Mouse (Mus musculus) thymus, postnatal 25 days (tissue): ENCODE measurements around the gene Vash2.
"Not testable (repeated sequence)": the region's sequence is repeated elsewhere in the genome, so short reads cannot be mapped to it uniquely, and the experiment has no call there.

ENCODE experiments used
- DNase-seq: peaks from one replicate; pipeline ENCODE4 v3.0.0; 2022

Gene Vash2

DNA sequence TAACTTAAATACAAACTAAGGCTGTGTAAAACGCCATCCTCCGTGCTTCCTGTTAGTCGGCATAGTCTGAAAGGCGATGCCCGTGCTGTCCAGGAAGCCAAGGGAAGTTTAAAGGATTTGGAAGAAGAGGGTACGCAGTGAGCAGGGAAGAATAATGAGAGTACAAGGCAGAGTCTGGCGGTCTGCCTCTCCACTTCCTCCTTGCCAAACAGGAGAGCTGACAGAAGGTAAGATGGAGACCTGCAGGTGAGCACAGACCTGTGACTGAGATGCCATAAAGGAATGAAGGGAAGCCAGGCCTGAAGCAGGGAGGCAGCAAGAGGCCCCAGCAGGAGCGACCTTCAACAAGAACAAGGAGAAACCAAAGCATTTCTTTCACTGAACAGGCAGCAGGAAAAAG, 4.9 kb downstream of the Vash2 start:
- DNase-seq: no peak

DNA sequence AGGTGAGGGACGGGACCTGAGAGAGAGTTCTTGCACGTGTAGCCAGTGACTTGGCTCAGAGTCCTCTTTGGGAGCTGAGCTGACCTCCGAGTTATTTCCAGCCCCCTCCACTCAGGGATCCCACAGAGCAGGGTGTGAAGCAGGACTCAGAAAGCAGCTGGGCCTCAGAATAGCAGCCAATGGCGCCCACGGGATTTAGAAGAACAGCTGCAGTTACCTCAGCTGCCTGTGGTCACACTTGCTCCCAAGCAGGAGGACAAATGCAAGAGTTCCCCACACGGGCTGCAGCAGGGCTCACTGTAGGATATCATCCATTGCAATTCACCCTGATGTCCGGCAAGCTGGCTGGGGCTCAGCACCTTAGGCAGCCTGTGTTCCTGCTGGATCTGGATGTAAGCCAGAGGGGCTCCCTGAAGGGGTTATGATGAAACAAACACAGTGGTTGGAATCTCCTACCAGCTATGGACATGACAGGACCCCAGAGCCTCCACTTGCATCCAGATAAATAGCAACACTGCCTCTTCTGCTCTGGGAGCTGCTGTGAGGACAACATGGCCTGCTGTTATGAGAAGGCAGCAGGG, 6.4 kb downstream of the Vash2 start:
- no peak for DNase-seq

DNA sequence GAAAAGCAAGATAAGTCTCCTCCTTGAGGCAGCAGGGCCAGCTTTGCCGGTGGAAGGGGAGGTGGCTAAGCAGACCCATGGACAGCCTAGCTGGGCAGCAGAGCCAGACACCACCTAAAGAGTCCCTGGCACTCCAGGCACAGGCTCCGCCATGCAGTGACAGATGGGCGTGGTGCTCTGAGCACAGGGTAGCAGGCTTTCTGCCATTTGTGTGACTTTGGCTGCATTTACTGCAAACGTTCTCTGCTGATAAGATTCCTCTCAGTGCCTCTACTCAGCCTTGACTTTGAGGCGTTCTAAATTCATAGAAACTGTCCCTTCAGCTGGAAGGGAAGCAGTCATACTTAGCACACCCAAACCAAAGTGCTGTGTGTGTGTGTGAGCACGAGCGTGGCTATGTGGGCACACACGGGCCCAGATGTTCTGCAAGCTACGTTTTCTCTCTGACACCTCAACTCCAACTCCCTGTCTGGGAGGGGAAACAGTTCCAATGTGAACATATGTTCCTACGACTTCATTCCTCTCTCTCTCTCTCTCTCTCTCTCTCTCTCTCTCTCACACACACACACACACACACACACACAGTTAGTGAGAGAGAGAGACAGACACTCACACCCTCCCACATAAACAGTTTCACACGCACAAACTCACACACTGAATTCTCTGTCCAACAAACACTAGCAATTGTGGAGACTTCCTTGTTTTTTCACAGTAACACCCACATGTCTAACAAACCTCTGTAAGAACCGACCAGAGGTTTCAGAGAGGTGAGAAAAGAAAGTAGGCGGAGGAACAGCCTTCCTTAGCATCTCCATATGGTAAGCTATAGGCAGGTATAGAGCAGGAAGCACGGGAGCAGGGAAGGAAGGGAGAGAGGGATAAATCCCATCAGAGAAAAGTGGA, 7.1 kb downstream of the Vash2 start:
- DNase-seq: no peak

DNA sequence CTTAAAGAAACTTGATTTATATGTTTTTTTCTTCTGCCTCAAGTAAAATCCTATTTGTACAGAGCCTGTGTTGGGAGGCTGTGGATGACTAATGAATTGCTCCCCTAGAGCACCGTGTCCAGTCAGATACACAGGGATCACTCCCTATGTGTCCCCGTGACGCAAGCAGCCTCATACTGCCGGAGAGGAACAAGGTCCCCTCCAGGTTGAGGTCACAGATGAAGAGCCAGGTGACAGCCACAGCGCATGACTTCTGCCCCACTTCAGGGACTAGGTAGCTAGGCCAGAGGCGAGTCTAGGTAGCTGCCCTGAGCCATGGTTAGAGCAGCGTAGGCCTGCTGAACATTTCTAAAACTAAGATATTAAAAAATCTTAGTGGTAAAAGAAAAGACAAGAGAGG, 11.1 kb downstream of the Vash2 start:
- no peak for DNase-seq

DNA sequence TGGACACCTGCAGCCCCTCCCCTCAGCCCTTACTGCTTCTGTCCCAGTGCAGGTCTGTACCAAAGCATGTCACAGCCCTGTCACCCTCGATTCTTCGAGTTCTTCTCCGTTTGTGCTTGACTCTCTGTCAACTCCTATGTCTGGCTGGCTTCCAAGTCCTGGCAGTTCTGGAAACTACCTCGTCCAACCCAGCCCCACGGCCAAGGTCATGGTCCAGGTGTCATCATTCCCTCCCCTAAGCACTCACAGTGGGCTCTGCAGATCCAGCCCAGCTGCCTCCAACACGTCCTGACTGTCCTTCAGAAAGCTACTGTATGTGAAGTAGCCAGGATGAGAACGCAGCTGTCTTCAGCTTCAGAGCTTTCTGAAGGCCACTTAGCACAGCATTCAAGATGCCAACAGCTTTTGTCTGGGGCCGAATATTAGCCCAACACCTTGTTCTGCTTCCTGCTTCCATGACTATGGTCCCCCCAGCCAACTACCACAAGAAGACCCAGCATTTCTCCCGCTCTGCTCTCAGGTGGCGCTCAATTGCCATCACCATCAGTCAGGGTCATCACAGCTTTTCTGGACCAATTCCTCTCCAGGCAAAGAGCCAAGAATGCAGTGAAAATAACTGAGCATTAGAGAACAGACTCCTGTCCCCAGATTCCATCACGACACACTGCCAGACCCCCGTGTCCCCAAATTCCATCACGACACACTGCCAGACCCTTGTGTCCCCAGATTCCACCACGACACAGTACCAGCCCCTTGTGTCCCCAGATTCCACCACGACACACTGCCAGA, 13.9 kb downstream of the Vash2 start:
- DNase-seq: no peak

DNA sequence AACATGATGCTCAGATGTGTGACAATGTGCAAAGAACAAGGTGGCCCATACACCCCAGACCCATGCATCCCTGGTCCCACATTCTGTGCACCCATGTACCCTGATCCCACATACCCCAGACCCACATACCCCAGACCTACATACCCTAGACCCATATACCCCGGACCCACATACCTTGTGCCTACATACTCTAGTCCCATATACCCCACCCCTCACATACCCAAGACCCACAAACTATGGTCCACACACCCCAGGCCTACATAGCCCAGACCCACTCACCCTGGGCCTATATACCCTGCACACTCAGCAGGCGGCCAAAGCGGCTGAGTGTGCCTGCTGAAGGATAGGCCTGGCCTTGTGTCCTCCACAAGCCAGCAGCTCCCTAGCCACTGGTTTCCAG, 16.3 kb downstream of the Vash2 start:
- no peak for DNase-seq

DNA sequence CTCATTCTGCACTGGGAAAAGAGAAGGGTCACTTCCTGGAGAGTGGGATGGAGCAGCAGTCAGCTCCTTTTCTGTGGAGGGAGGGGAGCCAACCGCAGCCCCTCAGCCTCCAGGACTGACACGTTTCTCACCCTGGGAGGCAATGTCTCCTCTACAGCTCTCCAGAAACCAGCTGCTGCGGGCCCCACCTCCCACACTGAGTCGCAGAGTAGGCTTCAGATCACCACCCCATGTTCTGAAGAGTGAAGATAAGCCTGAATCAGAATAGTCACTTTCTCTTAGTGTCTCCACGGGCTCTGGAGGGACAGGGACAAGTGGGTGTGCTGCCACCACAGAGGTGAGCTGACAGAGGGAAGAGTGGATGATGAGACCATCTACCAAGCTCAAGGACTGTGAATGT, 20.3 kb downstream of the Vash2 start:
- no peak for DNase-seq

DNA sequence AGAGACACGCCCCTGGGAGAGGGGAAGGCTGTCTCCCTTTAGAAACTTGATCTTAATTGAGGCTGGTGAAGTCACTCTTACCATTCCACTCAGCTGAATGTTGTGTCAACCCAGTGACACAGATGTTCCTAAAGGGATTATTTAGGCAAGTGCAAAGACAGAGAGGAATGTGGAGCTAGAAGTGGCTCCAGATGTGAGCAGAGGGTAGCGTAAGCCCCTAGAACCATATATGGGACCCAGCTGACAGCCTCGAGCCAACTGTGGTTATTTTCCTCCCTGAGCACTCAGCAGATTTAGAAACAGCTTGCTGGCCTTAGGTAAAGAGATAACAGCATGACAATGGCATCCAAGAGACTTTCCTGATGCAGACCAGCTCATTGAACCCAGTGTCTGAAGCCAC, 26.1 kb downstream of the Vash2 start:
- DNase-seq: no peak

DNA sequence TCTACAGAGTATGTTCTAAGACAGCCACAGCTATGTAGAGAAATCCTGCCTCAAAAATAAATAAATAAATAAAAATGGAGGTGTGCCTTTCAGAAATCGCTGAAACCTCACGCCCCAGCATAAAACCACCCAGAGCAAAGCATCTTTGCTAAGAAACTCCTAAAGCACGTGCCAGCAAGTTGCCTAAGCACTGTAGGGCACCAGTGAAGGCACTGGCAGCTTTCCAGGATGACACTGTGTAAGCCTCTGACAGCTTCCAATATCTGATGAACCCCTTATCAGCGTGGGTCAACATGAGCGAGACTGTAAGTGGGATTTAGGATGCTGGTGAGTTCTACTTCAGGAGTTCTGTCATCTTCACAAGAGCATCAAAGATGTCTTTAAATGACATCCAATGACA, 28.1 kb downstream of the Vash2 start:
- no peak for DNase-seq

DNA sequence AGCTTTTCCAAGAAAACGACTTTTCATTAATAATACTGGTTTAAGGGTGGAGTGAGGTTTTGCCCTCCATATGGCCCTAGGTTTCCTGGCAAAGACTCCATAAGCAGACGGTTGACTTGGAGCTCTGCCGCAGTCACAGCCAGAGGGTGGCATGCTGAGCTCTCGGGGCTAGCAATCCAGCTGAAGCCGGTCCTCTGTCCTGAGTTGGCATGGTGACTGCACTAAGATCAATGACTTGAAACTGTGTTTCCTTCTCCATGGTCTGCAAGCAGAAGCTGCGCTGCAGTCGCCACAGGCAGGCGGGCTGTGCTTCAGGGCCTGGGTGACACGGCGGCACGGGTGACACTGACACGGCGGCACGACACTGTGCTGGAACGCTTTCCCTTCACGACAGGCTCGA, 30.2 kb downstream of the Vash2 start:
- DNase-seq: no peak

DNA sequence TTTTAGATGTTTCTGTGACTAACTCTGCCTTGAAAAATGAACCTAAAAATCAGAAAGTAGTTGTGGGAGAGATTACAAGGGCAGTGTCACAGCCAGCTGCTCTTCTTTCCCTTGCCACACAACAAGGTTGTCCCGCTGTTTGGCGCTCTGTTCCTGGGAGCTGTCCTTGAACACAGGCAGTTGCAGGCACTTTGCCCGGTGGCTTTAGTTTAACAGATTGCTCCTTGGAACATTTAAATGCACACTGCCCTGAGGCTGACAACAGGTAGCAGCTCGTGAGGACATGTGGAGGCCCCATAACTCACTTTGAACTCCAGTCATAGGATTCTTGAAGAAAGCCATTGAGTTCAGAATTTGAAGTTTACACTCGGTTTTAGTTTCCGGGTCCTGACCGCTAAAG, 30.7 kb downstream of the Vash2 start:
- DNase-seq: no peak

DNA sequence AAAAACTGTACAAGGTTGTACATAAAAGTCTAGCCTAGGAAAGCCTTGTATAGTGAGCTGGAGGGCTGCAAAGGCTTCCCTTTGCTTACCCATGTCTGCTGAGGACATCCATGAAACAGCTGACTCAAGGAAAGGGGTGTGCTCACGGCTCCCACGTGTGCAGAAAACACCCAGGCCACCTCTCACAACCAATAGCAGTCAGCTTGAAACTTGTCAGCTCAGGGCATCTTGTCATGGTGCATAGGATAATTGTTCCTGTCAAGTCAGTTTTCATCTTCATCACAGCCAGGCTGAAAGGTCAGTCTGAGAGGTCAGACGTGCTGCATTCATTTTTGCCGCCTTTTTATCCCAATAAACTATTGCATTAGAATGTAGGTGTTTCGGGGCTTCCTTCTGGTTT, 31.1 kb downstream of the Vash2 start:
- DNase-seq: no peak

DNA sequence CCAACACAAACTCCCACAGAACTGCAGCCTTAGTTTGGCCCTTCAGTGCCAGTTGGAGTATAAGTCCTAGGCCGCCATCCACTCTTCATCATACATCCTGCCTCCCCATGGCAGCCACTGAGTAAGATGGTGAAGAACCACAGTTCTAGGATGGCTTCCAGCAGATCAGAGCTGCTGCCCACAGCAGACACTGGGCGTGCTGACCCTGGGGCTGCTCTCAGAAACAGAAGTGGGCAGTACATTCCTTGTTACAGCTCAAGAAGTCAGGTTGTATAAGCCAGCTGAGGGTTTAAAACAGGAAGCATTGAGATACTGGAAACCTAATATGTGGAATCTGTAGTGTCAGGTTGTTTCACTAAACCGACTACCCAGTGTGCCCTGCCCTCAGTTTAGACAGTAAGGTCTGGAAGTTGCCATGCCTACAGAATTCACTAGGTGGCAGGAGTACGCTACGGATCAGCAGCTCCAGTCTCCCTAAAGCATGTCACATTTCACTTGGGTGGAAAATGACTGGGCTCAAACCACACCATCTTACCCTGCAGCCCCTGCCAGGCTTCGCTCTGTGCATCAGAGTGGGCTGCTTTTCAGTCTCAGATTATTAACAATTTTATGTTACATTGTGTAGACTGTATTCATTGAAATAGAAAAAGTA, 34.9 kb downstream of the Vash2 start:
- DNase-seq: peak; percentile 69

DNA sequence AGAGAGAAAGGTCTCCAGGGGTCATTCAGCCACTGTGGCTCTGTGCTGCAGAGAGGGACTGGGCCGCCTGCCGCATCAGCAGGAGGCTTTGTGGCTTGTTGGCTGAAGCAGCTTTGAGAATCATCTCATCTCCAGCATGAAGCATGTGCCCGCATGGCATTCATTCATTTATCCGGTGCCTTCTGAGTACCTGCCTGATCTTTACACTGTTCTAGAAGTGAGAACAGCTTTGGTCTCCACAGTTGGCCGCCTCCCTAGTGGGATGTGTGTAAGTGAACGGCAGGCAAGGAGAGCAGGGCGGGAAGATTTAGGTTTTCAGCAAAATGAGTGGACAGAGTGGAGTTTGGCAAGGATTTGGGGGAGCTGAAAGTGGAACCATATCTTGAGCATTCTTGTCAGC, 39.3 kb downstream of the Vash2 start:
- DNase-seq: no peak

DNA sequence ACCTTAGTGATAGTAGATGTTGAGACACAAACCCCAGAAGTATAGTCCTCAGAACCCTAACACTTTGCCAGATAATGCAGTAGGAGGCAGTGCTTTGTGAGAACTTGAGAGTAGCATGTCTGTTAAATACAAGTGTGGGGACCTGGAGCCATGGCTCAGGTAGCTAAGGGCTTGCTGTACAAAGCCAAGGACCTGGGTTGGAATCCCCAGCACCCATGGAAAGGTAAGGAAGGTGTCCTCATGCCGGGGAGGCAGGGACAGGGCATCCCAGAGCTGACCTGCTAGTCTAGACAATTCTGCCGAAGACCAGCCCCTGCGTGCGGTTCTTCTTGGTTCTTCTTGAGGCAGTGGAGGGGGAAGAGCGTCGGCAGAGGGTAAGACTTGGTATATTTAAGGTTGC, 48.9 kb downstream of the Vash2 start:
- no peak for DNase-seq

DNA sequence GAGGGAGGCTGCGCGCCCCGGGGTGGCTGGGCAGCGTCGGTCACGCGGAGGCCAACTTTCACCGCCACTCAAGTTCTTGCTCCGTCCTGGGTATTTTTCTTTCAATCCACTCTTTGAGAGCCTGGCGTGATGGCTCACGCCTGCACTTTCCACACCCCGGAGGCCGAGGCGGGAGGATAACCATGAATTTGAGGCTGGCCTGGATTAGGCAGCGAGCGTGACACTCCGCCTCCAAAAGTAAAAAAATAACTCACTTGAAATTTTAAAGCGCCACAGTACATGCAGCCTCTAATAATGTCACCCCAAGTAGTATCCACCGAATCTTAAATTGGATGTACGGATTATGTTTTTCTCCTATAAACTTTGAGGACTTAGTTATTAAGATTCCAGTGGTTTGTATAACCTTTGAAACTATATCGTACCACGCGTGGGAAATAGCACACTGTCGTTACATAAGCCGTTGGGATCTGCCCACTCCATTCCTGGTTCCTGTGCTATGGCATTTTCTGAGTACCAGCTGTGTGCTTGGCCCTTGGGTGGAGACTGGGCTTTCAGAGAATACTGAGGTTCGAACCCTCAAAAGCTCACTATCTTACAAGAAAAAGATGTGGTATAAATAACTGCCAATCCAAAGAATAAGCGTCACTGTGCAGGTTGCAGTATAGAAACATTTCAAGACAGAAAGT, 49.9 kb downstream of the Vash2 start:
- no peak for DNase-seq

DNA sequence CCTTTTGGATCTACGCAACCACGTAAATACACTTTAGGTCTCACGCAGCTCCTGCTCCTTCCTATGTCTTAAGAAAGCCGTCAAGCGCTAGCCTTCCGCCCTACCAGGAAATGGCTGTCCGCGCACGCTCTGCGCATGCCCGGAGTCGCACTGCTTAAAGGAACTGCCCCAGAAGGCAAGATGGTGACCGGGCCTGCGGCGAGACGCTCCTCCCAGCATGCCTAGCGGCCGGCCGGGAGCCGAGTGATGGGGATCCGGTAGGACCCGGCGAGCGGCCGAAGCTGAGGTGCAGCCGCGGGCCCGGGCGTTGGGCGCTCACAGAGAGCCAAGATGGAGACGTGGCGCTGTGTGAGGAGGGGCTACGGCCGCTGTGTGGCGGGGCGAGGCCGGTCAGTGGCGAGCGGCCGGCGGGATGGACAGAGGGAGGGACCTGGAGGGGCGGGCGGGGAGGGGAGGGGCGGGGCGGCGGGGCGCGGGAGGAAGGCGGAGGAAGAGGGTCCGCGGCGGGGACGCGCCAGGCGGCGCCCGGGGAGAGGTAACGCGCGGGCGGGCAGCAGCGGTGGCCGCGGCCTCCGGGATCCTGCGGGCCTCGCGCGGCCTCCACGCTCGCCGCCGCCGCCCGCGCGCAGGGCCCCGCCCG, 50.6 kb downstream of the Vash2 start:
- DNase-seq: peak; percentile 98

DNA sequence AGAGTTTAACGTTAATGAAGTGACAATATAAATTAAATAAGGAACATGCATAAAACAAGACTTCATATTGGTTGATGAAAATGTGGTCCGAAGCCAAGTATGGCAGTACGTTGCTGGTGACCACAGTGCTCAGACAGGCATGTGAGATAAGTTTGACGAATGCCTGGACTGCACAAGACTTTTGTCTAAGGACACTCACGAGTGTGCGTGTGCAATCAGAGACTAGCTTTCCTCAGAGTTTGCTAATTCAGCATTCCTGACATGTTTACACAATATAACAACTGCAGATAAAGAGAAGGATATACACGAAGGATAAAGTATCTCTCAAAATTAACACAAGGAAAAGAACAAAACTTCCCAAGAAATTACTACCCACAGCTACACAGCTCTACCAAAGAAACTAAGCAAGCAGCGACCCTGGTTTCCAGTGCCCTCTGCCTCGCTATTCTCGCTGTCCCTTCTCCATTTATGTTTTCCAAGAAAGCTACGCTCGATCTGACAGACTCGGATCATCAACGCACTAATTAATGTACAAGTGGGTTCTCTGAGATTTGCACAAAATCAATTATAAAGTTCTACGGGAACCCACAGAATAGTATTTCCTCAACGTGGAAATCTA, 51.2 kb downstream of the Vash2 start:
- DNase-seq: no peak

DNA sequence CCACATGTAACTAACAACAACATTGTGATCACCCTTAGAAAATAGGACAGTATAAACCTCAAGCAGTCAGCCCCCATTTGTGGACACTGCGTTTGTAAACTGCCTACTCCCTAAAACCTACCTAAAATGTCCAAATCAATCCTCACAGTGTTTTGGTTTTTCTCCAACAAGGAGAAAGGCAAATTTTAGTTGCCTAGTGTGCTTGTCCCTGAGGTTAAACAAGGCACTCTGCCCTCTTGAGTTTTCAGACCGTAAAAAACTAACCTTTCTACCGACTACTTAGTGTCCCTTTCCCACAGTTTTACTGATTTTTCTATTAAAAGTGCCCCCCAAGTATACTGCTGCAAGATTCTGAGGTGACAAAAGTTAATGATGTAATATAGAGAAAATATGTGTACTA, 51.8 kb downstream of the Vash2 start:
- DNase-seq: no peak

DNA sequence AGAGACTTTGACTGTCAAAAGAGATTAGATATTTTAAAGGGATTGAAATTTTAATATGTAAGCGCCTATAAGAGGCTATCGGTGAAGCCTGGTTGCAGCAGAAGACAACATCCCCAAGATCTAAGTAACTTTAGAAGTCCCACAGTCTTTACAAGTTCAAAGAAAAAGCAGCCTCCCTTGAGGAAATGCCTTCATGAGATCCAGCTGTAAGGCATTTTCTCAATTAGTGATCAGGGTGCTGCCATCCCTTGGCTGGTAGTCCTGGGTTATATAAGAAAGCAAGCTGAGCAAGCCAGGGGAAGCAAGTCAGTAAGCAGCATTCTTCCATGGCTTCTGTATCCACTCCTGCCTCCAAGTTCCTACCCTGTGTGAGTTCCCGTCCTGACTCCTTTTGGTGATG, 54.3 kb downstream of the Vash2 start, which contains the start of gene Angel2:
Angel2 (plus strand) TSS at position 301 of the 400 bp plus-strand sequence.
- DNase-seq: not testable (repeated sequence)

DNA sequence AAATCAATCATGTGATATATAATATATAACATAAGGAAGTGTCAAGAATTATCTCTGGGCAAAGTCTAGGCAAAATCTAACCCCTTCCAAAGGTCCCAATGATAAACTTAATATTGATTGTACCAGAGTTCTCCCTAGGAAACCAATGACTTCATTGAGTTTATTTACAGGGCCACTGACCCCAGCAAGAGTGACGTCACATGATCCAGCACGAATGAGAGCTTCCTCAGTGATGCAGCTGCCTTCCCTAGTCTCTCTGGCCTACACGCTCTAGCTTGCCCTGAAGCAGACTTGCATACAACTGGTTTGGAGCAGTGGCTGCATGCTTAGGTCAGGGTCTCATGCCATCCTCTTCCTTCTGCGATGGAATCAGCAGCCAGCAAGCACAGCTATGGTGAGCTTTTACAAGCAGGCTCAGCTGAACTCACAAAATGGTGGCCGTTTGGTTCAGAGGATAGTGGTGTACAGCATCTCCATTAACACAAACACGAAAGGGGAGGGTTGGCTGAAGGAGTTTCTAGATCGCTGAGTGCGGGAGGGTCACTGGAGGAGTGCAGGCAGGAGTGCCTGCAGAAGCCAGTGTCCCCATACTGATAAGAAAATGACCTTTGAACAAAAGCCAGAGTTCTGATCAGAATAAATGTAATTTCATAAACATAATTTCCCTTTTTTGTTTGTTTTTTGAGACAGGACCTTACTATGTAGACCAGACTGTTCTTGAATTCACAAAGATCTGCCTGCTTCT, 59.2 kb downstream of the Vash2 start:
- DNase-seq: no peak
